Mouse (Mus musculus) cerebellum, postnatal 4 days (tissue): Measurements from ENCODE around the gene Chrng.

Source experiments
- DNase-seq, 2 experiments: peaks; one replicate each; pipeline ENCODE4 v3.0.0; 2022; ENCODE audit warnings: low spot score in 2 of 2, mixed read lengths in 1 of 2

The Chrng gene

DNA sequence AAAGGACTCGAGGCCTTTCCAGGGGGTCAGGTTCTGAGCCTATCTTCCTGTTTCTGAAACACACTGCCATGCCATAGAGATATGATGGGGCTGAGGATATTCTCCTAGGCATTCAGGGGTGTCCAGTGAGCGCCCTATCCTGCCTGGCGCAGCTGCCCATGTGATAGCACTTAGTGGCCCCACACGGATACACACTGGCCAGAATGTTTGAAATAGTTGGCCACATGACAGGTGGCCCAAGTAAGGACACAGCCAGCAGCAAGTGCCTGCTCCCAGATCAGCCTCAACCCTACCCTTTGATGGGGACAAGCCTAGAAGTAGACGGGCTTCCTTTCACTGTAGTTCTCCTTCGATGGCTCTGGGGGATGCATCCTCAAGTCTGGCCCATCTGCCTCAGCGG lies at the start of gene Chrng:
Gene Chrng, plus strand, starts transcription at position 193 of the 400 bp plus-strand sequence.
- DNase-seq = no peak

DNA sequence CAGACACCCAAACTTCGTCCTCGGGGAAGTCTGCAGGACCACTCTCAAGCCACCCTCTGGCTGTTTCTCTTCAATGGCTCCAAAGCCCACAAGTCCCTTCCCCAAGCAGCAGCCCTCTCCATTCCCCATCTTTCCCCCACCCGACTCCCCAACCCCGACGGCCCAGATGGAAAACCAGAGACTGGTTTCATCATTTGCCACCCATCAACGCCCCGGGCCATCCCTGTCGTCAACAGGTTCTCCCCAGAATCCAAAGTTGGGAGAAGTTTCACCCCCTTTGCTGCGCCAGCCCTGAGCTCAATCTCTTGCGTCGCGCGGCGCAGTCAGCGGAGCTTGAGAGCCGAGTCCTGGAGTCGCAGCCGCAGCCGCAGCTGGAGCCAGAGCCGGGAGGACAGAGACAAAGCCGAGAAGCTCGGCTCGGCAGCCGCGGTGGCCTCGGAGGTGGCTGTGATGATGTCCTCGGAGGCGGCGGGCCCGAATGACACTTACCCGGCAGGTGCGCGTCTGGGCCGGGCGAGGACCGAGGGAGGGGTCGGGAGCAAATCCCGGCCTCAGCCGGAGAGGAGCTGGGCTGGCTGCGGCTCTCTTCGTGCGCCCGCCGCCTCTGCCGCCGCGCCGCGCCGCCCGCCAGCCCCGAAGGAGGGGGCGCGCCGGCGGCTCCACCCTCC lies 48.8 kb upstream of the Chrng start:
- DNase-seq = no peak

DNA sequence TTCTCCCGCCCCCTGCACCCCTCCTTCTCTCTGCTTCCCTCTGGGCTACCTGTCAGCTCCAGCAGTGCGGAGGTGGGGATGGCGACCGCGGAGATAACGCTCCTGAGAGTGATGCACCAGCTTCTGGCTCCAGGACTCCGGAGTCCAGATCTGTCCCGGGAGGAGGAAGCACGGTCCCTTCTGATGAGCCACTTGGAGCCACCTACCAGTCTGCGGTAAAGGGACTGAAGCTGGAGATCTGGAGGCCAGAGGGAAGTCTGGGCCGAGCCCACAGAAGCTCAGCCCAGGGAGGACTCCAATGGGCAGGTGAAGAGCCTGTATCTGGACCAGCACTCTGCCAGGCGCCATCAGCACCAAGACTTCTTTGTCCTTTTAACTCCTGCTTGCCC lies 48.3 kb upstream of the Chrng start, which contains the start of gene Ecel1:
Gene Ecel1, minus strand, starts transcription at position 323 of the 389 bp plus-strand sequence.
- DNase-seq = no peak

DNA sequence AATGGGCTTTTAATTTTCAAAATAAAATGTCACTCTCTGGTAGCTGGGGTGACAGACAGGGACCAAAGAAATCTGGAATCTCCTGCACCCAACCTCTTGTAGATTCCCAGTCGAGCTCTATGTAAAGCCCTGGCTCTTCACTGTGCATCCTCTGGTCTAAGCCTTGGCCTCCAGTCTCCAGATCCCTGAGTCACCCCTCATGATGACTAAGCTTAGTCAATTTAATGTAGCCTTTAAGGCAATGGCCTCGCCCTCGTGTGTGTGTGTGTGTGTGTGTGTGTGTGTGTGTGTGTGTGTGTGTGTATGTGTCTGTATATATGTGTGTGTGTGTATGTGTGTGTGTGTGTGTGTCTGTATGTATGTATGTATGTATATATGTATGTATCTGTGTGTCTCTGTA lies 45.1 kb upstream of the Chrng start:
- no peak for DNase-seq

DNA sequence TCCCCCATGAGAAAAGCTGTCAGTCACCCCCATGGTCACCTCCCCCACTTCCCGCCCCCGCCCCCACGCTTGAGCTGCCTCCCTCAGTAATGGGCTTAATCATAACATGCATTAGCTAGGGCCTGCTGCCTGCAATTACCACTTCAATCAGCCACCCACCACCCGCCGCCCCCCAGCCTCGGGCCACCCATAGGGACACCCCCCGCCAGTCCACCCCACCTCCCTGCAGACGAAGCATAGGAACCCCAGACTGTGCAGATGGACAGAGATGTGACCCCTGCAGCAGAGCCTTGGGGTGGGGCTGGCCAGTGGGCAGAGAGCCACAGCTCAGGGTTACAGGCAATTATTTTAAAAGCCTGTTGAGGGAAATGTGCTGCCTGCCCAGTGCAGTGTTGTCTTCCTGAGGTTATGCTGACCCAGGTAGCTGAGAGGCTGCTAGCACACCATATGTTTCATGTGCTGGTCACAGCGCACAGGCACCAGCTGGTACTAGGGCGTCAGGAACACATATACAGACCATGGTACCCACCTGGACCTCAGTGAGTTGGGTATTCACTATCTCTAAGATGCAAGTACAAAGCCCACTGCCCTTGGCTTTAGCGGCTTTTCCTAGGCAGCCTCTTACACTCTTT lies 40.2 kb upstream of the Chrng start:
- DNase-seq = no peak

DNA sequence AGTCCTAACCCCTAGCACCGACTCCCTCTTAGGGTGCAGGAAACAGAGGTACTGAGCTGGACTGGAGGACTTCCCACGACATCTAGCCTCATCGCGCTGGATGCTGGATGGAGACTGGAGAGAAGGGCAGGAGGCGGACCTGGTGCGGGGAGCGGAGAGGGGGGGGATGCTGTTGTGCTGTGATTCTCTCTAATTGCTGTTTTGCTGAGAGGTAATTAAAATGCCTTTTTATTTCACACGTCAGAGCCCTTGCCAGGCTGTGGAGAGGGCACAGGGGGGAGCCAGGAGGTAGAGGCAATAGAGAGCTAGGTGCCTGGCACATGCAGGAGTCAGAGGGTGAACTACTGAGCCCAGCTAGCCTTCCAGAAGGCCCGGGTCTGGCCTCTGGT lies 39.7 kb upstream of the Chrng start:
- DNase-seq = no peak

DNA sequence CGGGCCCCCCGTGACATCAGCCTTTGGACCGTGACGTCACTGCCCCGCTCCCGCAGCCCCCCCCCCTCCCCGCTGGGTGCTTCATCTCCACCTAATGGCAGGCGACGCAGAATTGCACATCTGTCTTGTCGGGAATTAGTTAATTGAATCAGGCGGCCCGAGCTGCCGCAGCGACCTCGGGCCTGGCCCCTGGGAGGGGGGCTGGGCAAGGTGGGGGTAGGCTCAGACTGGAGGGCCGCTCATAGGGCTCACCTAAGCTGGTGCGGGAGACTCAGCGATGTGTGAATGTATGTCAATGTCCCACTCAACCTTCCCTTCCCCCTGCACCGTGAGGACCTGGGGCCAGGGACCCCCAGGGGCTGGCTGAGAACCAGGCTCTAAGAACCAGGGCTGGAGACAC lies 34.0 kb upstream of the Chrng start:
- no peak for DNase-seq

DNA sequence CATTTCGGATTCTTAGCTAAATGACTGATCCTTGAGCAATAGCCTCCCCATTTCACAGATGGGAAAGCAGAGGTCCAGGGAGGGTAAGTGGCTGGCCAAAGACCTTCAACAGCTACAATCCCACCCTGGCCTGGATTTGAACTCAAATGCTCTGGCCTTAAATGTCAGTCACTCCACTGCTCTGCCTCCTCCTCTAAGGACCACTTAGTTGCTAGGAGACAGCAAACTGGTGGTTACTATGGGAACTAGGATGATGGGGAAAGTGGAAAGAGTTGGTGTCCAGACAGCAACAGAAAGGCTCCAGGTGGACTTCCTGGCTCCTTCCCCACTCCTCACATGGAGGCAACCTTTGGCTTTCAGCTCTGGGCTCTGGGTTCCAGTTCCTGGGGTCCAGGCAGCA lies 33.1 kb upstream of the Chrng start:
- DNase-seq = no peak

DNA sequence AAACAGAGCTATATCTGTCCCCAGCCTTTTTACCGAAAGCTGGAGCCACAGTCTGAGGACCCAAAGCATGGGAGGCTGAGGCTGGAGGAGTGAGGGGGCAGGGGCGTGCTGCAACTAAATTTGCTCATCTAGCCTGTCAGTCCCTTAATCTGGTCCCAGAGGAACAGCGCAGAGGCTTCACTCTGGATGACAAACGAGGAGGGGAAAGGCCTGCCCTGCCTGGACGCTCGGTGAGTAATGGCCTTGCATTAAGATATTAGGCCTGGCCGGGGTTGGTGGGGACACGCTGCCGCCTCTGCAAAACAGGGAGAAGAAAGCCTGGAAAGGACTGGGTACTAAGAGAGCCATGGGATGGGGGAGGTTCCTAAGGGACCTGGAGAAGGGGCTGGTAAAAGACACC lies 32.1 kb upstream of the Chrng start:
- DNase-seq = no peak

DNA sequence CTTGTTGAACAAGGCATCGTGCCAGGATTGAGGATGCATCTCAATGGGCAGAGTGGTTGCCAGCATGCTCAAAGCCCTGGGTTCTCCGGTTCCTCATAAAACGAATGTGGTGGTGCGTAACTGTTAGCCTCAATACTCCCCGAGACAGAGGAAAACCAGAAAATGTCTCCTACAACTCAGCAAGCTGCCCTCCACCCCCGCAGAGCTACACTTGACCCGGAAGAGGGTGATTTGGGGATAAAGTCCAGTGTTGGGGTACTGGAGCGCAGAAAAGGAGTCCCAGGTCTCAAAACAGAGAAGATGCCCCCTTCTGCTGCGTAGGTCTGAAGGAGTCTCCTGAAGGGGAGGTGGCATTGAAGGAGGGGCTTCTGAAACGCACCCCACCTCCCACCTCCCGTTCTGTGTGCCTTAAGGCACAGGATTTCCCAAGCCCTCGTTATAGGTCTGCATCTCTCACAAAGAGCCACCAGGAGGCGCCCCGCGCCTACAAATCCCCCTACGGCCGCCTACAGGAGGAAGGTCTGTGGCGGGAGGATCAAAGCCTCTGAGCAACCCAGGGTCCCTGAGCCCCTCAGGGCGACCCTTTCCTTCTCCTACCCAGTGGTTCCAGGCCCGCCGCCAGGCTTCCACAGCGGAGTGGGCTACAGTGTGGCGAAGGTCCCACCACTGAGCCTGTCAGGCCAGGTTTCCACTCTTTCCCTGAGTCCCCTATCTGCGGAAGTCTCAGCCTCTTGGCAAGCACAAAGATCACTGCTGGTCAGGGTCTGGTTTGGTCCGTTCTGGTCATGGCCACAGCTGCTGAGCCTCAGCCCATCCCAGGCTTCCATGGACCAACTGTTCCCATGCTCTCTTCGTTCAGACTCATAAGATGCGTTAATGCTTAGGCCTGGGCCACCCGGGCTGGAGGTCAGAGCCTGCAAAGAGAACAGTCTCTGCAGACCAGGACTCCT lies 30.2 kb upstream of the Chrng start:
- DNase-seq = peak in 1 of 2 experiments; percentile 71

DNA sequence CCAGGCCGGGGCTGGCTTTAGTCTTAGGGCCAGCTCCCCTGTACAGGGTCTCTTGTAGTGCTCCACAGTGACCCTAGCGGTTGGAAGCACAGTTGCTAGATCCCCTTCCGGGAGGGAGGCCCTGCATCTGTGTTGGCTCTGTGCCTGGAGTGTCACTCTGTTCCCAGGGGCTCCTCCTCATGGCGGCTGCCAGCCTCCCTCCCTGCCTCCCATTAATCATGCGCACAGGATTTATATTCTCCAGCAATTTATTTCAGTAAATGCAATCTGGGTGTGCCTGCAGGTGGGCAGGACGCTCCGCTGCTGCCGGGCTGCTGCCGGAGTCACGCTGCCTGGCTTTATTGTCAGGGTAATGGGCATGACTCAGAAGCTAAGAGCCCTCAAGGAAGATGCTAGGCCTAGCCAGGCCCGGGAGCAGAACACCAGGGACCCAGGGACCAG lies 28.6 kb upstream of the Chrng start:
- peak in 1 of 2 experiments; percentile 63 for DNase-seq

DNA sequence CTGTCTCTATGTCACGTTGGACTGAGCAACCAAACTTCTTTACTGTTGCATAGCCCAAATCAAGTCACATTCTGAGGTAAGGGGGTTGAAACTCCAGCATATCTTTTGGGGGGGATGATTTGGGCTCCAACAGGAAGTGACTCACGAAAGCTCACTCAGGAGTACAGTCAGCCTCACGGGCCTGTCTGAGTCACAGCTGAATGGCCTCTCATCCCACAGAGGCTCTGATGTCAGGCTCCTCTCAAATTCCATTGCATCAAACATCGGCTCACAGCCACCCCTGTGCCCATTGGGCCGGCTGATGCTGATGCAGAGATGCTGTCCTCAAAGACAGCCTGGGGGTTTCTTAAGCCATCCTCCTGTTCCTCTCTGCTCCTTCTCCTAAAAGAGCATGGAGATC lies 23.6 kb upstream of the Chrng start:
- DNase-seq = no peak

DNA sequence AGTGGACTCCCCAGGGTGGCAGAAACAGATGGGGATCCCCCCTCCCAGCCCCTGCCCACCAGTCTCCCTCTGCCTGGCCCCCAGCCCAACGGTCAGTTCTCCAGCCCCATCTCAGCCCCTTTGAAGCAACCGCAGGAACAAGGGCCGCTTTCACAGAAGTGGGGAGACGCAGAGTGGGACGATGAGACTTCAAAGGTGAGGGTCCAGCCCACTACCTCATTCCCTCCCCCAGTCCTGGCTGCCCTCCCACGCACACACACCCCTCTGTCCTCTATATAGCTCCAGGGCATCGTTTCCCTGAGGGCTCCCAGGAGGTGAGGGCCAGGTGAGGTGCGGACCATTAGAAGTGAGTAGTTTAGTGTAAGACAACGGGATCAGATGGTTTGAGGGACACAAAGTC lies 21.4 kb upstream of the Chrng start, which contains the start of gene Prss56:
Gene Prss56, plus strand, starts transcription at position 301 of the 400 bp plus-strand sequence.
- DNase-seq = no peak

DNA sequence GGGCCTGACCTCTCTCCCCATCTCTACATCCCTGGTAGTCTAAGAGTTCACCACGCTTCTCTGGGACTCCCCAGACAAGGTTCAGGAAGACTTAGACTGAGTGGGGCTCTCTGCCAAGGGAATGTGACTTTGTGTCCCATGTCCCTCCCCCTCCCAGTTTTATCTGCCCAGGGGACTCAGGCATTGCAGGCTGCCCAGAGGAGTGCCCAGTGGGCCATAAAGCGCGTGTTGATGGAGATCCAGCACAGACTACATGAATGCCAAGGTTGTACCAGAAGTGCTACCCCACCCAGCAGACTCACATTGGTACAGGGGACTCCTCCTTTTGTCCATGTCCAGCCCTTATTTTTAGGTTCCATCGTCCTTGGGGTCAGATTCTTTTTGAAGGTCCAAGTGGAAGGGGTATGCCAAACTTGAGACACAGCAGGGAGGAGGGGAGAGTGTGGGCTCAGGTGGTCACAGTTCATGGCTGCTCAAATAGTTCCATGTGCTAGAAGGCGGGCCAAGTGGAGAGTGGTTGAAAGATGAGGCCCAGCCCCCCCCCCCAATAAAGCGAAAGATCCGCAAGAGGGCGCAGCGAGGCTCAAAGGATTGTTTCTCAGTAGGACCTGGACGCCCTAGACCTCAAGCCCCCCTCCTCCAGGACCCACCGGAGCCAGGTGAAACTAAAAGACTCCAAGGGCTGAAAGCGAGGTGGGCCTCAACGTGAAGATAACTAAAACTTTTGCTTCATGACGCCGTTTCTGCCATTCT lies 20.3 kb upstream of the Chrng start:
- DNase-seq = no peak

DNA sequence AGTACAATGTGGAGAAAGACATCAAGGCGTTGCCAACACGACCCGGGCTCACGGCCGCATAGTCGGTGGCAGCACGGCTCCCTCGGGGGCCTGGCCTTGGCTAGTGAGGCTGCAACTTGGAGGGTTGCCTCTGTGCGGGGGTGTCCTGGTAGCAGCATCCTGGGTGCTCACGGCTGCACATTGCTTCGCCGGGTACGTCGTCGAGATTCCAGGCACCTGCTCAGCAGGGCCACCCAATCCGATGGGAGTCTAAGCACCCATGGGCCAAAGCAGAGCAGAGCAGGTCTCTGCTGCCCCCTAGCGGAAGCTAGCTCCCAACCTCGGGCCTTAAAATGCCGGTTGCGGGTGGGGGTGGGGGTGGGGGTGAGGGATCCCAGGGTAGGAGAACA lies 19.7 kb upstream of the Chrng start:
- DNase-seq = peak; percentile 52 to 68

DNA sequence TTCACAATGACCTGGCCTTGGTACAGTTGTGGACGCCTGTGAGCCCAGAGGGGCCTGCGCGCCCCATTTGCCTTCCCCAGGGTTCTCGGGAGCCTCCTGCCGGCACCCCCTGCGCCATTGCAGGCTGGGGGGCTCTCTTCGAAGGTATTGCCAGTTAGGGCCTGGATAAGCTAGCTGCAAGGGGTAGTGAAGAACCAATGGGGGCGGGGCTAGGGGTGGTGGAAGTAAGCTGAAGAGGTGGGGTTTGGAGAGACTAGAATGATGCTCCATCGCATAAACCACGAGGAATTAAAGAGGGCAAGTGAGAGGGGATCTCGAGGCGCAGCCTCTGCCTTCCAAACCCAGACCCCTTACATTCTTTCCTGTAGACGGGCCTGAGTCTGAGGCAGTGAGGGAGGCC lies 18.9 kb upstream of the Chrng start:
- no peak for DNase-seq

DNA sequence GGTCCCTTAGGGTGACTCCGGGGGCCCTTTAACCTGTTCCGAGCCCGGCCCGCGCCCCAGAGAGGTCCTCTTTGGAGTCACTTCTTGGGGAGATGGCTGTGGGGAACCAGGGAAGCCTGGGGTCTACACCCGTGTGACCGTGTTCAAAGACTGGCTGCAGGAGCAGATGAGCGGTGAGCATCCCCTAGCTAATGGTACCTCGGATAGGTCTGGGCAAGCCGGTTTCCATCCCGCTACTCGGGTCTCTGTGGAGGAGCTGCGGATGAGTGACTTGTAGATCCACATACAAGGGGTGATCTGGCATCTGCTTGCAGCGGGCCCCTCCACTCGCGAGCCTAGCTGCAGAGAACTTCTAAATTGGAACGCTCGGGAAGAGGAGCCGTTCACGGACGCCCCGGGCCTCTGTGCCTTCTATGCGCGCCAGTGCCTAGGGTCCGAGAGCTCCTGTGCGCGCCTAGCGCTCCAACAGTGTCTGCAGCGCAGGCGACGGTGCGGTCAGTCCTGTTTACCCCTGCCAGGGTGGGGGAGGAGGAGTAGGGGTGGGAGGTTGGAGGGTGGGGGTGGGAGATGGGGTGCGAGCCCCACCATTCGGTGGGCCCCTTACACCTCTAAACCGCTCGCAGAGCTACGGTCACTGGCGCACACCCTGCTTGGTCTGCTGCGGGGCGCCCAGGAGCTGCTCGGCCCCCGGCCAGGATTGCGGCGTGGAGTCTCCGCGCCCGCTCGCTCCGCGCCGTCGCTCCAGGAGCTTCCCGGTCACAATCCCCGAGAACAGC lies 18.0 kb upstream of the Chrng start:
- DNase-seq = no peak

DNA sequence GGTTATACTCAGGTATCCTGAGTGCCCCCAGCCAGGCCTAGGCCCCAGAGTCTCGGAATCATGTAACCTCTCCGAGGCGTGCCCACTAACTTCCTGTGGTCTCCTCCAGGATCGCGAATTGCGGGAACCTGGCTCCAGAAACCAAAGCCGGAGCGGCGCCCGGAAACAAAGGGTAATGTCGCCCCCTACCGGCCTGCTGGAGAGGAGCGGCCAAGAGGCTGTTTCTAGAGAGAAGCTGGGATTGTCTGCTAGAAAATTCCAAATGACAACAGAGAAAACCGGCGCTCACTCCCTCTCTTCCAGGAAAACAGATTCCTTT lies 17.5 kb upstream of the Chrng start:
- peak; percentile 78 to 81 for DNase-seq

DNA sequence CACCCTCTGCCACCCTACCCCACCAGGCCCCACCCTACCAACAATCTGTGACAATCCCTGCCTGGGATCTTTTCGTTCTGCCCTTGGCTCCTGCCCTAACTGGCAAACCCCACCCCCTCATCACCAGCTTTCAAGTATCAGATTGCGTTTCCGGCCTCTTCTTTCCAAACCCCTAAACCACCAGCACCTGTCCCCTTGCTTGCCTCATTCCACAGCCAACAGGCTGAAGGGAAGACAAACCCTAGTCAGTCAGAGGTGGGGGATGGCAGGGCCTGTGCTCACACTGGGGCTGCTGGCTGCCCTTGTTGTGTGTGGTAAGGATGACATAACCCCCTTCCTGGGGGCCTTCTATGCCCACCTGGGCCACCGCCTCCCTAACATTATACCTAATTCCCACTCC lies 14.0 kb upstream of the Chrng start, which contains the start of gene Chrnd:
Gene Chrnd, plus strand, starts transcription at position 179 of the 400 bp plus-strand sequence.
- DNase-seq = no peak

DNA sequence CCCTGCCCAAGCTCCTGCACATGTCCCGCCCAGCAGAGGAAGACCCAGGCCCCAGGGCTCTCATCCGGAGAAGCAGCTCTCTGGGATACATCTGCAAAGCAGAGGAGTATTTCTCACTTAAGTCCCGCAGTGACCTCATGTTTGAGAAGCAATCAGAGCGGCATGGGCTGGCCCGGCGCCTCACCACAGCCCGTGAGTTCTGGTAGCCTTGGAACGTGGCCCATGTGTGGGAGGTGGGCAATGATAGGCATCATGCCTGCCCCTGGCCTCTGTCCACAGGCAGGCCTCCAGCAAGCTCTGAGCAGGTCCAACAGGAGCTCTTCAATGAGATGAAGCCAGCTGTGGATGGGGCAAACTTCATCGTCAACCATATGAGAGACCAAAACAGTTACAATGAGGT lies 7.2 kb upstream of the Chrng start:
- DNase-seq = no peak
